In genomic region chr9:81632191-81632735, GRCm38 (mm10) we compare ENCODE assay signal across 9 mouse cellular contexts. TPM values are rescaled to one million over a fixed set of nuclear protein-coding genes. Genes with fewer than 3 reads are reported as not detected.
A peak's percentile ranks its signal among the peaks of the same experiment; 100 is the strongest.
DNase-seq lines count a peak whose midpoint lies in the region; ATAC-seq and TF ChIP-seq lines count a peak whose summit lies in the region.
"Had no signal": no experiment of that assay in that cellular context is flagged by ENCODE, and none has a peak within 500 bp of the region (broad histone marks: within the 10 kb centered on the region; RNA-seq: fewer than 3 reads in every experiment).

No protein-coding gene starts in this region.

- H3K4me2 ChIP-seq in neural tube, embryonic 11.5 days (ENCODE audit: low read depth), result peak overlapping the region; percentile 100
- H3K4me2 ChIP-seq in heart, embryonic 16.5 days (ENCODE audit: low read depth, low read length), result peak overlapping the region; percentile 100
- H3K4me2 ChIP-seq in liver, postnatal 0 days (ENCODE audit: low read depth, low read length), result peak overlapping the region; percentile 66

- H3K9me3 ChIP-seq in neural tube, embryonic 11.5 days (ENCODE audit: control insufficient read depth, low read length), result no peaks in the 10 kb centered on the region
- no peaks in the 10 kb centered on the region for H3K9me3 ChIP-seq in heart, embryonic 16.5 days (replicated peaks; ENCODE audit: control insufficient read depth, low read length)
- no peaks in the 10 kb centered on the region for H3K9me3 ChIP-seq in liver, postnatal 0 days (ENCODE audit: low read length)

- H3K9ac ChIP-seq in neural tube, embryonic 11.5 days (ENCODE audit: low read length), result peak overlapping the region; percentile 60
- peak overlapping the region; percentile 77 for H3K9ac ChIP-seq in heart, embryonic 16.5 days (ENCODE audit: low read length)
- H3K9ac ChIP-seq in liver, postnatal 0 days (replicated peaks), result no peak overlapping the region

- peak; percentile 21 for ATAC-seq in neural tube, embryonic 11.5 days (ENCODE audit: insufficient read depth, low FRiP score, low TSS enrichment)
- ATAC-seq in heart, embryonic 16.5 days (replicated peaks; ENCODE audit: extremely low read depth, insufficient read depth, low FRiP score), result no peak
- ATAC-seq in liver, postnatal 0 days, result no peak

- WGBS in neural tube, embryonic 11.5 days, result under 1% methylated on average over 31 of the region's 31 CpGs
- 1% methylated on average over 31 of the region's 31 CpGs for WGBS in heart, embryonic 16.5 days
- 2% methylated on average over 31 of the region's 31 CpGs for WGBS in liver, postnatal 0 days (ENCODE audit: insufficient replicate concordance)

- no peak for TF ChIP-seq EP300 in liver, postnatal 0 days (IDR thresholded peaks at IDR 0.05; ENCODE audit: low read depth)

- H3K27me3 ChIP-seq in neural tube, embryonic 11.5 days (ENCODE audit: control insufficient read depth, insufficient read depth, low read length), result peaks cover 26% of the 10 kb centered on the region
- peaks cover 23% of the 10 kb centered on the region for H3K27me3 ChIP-seq in heart, embryonic 16.5 days (ENCODE audit: control insufficient read depth, insufficient read depth, low read length)
- H3K27me3 ChIP-seq in liver, postnatal 0 days (ENCODE audit: insufficient read depth, low read length), result peaks cover 45% of the 10 kb centered on the region

- no peaks in the 10 kb centered on the region for H3K36me3 ChIP-seq in neural tube, embryonic 11.5 days (ENCODE audit: control insufficient read depth, insufficient read depth, low read length)
- no peaks in the 10 kb centered on the region for H3K36me3 ChIP-seq in heart, embryonic 16.5 days (ENCODE audit: control insufficient read depth, insufficient read depth)
- no peaks in the 10 kb centered on the region for H3K36me3 ChIP-seq in liver, postnatal 0 days (replicated peaks; ENCODE audit: insufficient read depth, low read length)

- DNase-seq in adrenal gland, adult 18-20 months (ENCODE audit: low spot score in 2 of 2), result peak; percentile 19 to 35
- no peak for DNase-seq in adrenal gland, postnatal 14 days
- peak; percentile 68 for DNase-seq in neural tube, embryonic 11.5 days (ENCODE audit: low spot score)
- DNase-seq in neural tube, embryonic 10.5 days (ENCODE audit: extremely low spot score, low spot score), result no peak
- no peak for DNase-seq in liver, postnatal 0 days
- peak; percentile 53 for DNase-seq in right cerebral cortex, postnatal 25 days
- DNase-seq in cerebellum, adult 9-11 months, result no peak

- H3K4me3 ChIP-seq in neural tube, embryonic 11.5 days (ENCODE audit: low read depth, low read length), result peak overlapping the region; percentile 71
- H3K4me3 ChIP-seq in heart, embryonic 16.5 days (ENCODE audit: low read length), result peak overlapping the region; percentile 78
- H3K4me3 ChIP-seq in liver, postnatal 0 days (ENCODE audit: low read depth, low read length), result peak overlapping the region; percentile 30
- H3K4me3 ChIP-seq: erythroblast, embryonic 14.5 days had no signal

- H3K27ac ChIP-seq in neural tube, embryonic 11.5 days (ENCODE audit: low read depth, low read length), result no peak overlapping the region
- H3K27ac ChIP-seq in heart, embryonic 16.5 days (ENCODE audit: low read length), result no peak overlapping the region
- H3K27ac ChIP-seq in liver, postnatal 0 days (ENCODE audit: low read depth), result no peak overlapping the region

- no peaks in the 10 kb centered on the region for H3K4me1 ChIP-seq in neural tube, embryonic 11.5 days (ENCODE audit: control insufficient read depth, insufficient read depth, low read length)
- peaks cover 9% of the 10 kb centered on the region for H3K4me1 ChIP-seq in heart, embryonic 16.5 days (ENCODE audit: control insufficient read depth, insufficient read depth, low read length)
- 0 out of 2 replicates have a peak, but pooled peaks cover 2% of the 10 kb centered on the region for H3K4me1 ChIP-seq in liver, postnatal 0 days (ENCODE audit: insufficient read depth)

- no peak for TF ChIP-seq CTCF in liver, postnatal 0 days (IDR thresholded peaks at IDR 0.05; ENCODE audit: low read depth)

RNA-seq across cellular contexts. Expression of gene Htr1b, which starts 1.4 kb away (rescaled TPM):
- 10 to 100 TPM; 12.7 to 16.6 TPM for total RNA-seq in adrenal gland, adult 18-20 months (2021)
- total RNA-seq in adrenal gland, postnatal 14 days (2021), result 9.1 and 10.4 TPM in 2 replicates
- 0.38 and 0.39 TPM in 2 replicates for polyA plus RNA-seq in neural tube, embryonic 11.5 days (2014; fragmentation: Nextera tagmentation; extraction: Ambion mirVana)
- 0.42 TPM in 2 replicates for polyA plus RNA-seq in heart, embryonic 16.5 days (2015; fragmentation: Nextera tagmentation; extraction: Ambion mirVana)
- polyA plus RNA-seq in liver, postnatal 0 days (2015; fragmentation: Nextera tagmentation; extraction: Ambion mirVana), result not detected in 2 replicates
- polyA plus RNA-seq: erythroblast, embryonic 14.5 days had no signal

Comparison
In these comparisons a context has a peak if more than half of its experiments do, and no peak if none do; other contexts are left out.
1. DNase-seq: peak in adrenal gland, adult 18-20 months (2 of 2), neural tube, embryonic 11.5 days (single experiment) and right cerebral cortex, postnatal 25 days (single experiment); none in adrenal gland, postnatal 14 days (single experiment), neural tube, embryonic 10.5 days (single experiment), liver, postnatal 0 days (single experiment) and cerebellum, adult 9-11 months (single experiment).
2. Peak in every context shown above with its lines, with median percentiles within 50 percentile points of each other: H3K4me2 ChIP-seq and H3K4me3 ChIP-seq.